Mouse (Mus musculus): ENCODE results near the gene Scd4. TPM values are rescaled to one million over a fixed set of nuclear protein-coding genes. Genes with fewer than 3 reads are reported as not detected.

Scd4 gene
- polyA plus RNA-seq, 1 experiment from 2014 or later: 0.13 TPM

- H3K4me3 ChIP-seq: peak overlapping the region; percentile 93
- peak overlapping the region; percentile 98 for H3K27ac ChIP-seq
- under 1% methylated on average over 30 of the region's 31 CpGs for WGBS
- no peaks in the 10 kb centered on the region for H3K9me3 ChIP-seq
- H3K9ac ChIP-seq: peak overlapping the region; percentile 95
- ATAC-seq (ENCODE audit: low FRiP score, low read depth): peak; percentile 97
- peaks cover 35% of the 10 kb centered on the region for H3K36me3 ChIP-seq
- no peaks in the 10 kb centered on the region for H3K27me3 ChIP-seq
- peak overlapping the region; percentile 100 for H3K4me2 ChIP-seq (replicated peaks)
- H3K4me1 ChIP-seq: peaks cover 72% of the 10 kb centered on the region
Measured at GRCm38 (mm10) chr19:44293769-44294551, 38.9 kb upstream of the Scd4 start.

GRCm38 (mm10) chr19:44294588-44295041 is 38.3 kb upstream of the Scd4 start:
- Histone ChIP-seq H3K9me3 (no peaks in the 10 kb centered on the region), H3K27ac (peak overlapping the region; percentile 98), H3K9ac (peak overlapping the region; percentile 95), H3K27me3 (no peaks in the 10 kb centered on the region), H3K36me3 (peaks cover 41% of the 10 kb centered on the region), H3K4me2 (replicated peaks) (peak overlapping the region; percentile 100), H3K4me3 (peak overlapping the region; percentile 93), H3K4me1 (peaks cover 73% of the 10 kb centered on the region)
- WGBS: under 1% methylated on average over 14 of the region's 14 CpGs
- peak; percentile 42; the same call in 1 of the 2 replicates for ATAC-seq (ENCODE audit: low FRiP score, low read depth)

- H3K36me3 ChIP-seq: peaks cover 47% of the 10 kb centered on the region
- no peak for ATAC-seq (ENCODE audit: low FRiP score, low read depth)
- H3K4me3 ChIP-seq: peak overlapping the region; percentile 93
- H3K4me1 ChIP-seq: peaks cover 74% of the 10 kb centered on the region
- no peaks in the 10 kb centered on the region for H3K9me3 ChIP-seq
- peak overlapping the region; percentile 100 for H3K4me2 ChIP-seq (replicated peaks)
- peak overlapping the region; percentile 95 for H3K9ac ChIP-seq
- no peaks in the 10 kb centered on the region for H3K27me3 ChIP-seq
- 2% methylated on average over 3 of the region's 3 CpGs for WGBS
- peak overlapping the region; percentile 98; the same call in 1 of the 2 replicates for H3K27ac ChIP-seq
Measured at GRCm38 (mm10) chr19:44295251-44295650, 37.6 kb upstream of the Scd4 start.

- Histone ChIP-seq H3K4me3 (peak overlapping the region; percentile 93), H3K9ac (peak overlapping the region; percentile 95), H3K4me1 (peaks cover 76% of the 10 kb centered on the region), H3K4me2 (replicated peaks) (peak overlapping the region; percentile 100), H3K27ac (no peak overlapping the region), H3K27me3 (no peaks in the 10 kb centered on the region), H3K9me3 (no peaks in the 10 kb centered on the region), H3K36me3 (peaks cover 52% of the 10 kb centered on the region)
- no peak for ATAC-seq (ENCODE audit: low FRiP score, low read depth)
- WGBS: 6% methylated on average over 4 of the region's 4 CpGs
Measured at GRCm38 (mm10) chr19:44295741-44296140, 37.2 kb upstream of the Scd4 start.

- Histone ChIP-seq H3K4me3 (peak overlapping the region; percentile 93), H3K27me3 (no peaks in the 10 kb centered on the region), H3K9me3 (no peaks in the 10 kb centered on the region), H3K4me2 (replicated peaks) (peak overlapping the region; percentile 100), H3K36me3 (peaks cover 57% of the 10 kb centered on the region), H3K9ac (peak overlapping the region; percentile 95), H3K27ac (no peak overlapping the region), H3K4me1 (peaks cover 80% of the 10 kb centered on the region)
- ATAC-seq (ENCODE audit: low FRiP score, low read depth): no peak
- WGBS: 21% methylated on average over 7 of the region's 7 CpGs
Measured at GRCm38 (mm10) chr19:44296186-44296585, 36.7 kb upstream of the Scd4 start.

GRCm38 (mm10) chr19:44297068-44297760 is 35.7 kb upstream of the Scd4 start:
- H3K27me3 ChIP-seq: no peaks in the 10 kb centered on the region
- peaks cover 66% of the 10 kb centered on the region for H3K36me3 ChIP-seq
- peak overlapping the region; percentile 100 for H3K4me2 ChIP-seq (replicated peaks)
- peak overlapping the region; percentile 95 for H3K9ac ChIP-seq
- H3K4me1 ChIP-seq: peaks cover 78% of the 10 kb centered on the region
- no peak for ATAC-seq (ENCODE audit: low FRiP score, low read depth)
- 43% methylated on average over 8 of the region's 8 CpGs for WGBS
- no peak overlapping the region for H3K27ac ChIP-seq
- no peaks in the 10 kb centered on the region for H3K9me3 ChIP-seq
- peak overlapping the region; percentile 93 for H3K4me3 ChIP-seq

GRCm38 (mm10) chr19:44297862-44298261 is 35.0 kb upstream of the Scd4 start:
- peaks cover 77% of the 10 kb centered on the region for H3K4me1 ChIP-seq
- H3K4me3 ChIP-seq: peak overlapping the region; percentile 93
- peak overlapping the region; percentile 95 for H3K9ac ChIP-seq
- ATAC-seq (ENCODE audit: low FRiP score, low read depth): no peak
- 75% methylated on average over 9 of the region's 9 CpGs for WGBS
- H3K27me3 ChIP-seq: no peaks in the 10 kb centered on the region
- H3K9me3 ChIP-seq: no peaks in the 10 kb centered on the region
- H3K27ac ChIP-seq: no peak overlapping the region
- H3K4me2 ChIP-seq (replicated peaks): peak overlapping the region; percentile 100
- peaks cover 73% of the 10 kb centered on the region for H3K36me3 ChIP-seq

- peak overlapping the region; percentile 95; the same call in 1 of the 2 replicates for H3K9ac ChIP-seq
- peaks cover 82% of the 10 kb centered on the region for H3K4me1 ChIP-seq
- H3K4me3 ChIP-seq: peak overlapping the region; percentile 93
- peaks cover 85% of the 10 kb centered on the region for H3K36me3 ChIP-seq
- H3K4me2 ChIP-seq (replicated peaks): peak overlapping the region; percentile 100
- 81% methylated on average over 9 of the region's 9 CpGs for WGBS
- no peaks in the 10 kb centered on the region for H3K9me3 ChIP-seq
- ATAC-seq (ENCODE audit: low FRiP score, low read depth): no peak
- no peak overlapping the region for H3K27ac ChIP-seq
- H3K27me3 ChIP-seq: no peaks in the 10 kb centered on the region
Measured at GRCm38 (mm10) chr19:44299078-44299477, 33.8 kb upstream of the Scd4 start.

GRCm38 (mm10) chr19:44299902-44300301 is 33.0 kb upstream of the Scd4 start:
- no peak for ATAC-seq (ENCODE audit: low FRiP score, low read depth)
- no peaks in the 10 kb centered on the region for H3K9me3 ChIP-seq
- H3K4me3 ChIP-seq: peak overlapping the region; percentile 5; the same call in 1 of the 2 replicates
- H3K4me2 ChIP-seq (replicated peaks): peak overlapping the region; percentile 100
- peak overlapping the region; percentile 59 for H3K9ac ChIP-seq
- peaks cover 88% of the 10 kb centered on the region for H3K4me1 ChIP-seq
- WGBS: 69% methylated on average over 6 of the region's 6 CpGs
- H3K27me3 ChIP-seq: no peaks in the 10 kb centered on the region
- H3K36me3 ChIP-seq: peaks cover 92% of the 10 kb centered on the region
- H3K27ac ChIP-seq: no peak overlapping the region

GRCm38 (mm10) chr19:44300520-44300919 is 32.4 kb upstream of the Scd4 start:
- Histone ChIP-seq H3K4me1 (peaks cover 88% of the 10 kb centered on the region), H3K27me3 (no peaks in the 10 kb centered on the region), H3K4me2 (replicated peaks) (peak overlapping the region; percentile 100), H3K27ac (no peak overlapping the region; the same call in 1 of the 2 replicates), H3K4me3 (peak overlapping the region; percentile 5; the same call in 1 of the 2 replicates), H3K9ac (peak overlapping the region; percentile 59), H3K36me3 (peaks cover 96% of the 10 kb centered on the region), H3K9me3 (no peaks in the 10 kb centered on the region)
- ATAC-seq (ENCODE audit: low FRiP score, low read depth): no peak
- 78% methylated on average over 7 of the region's 7 CpGs for WGBS

- H3K9me3 ChIP-seq: no peaks in the 10 kb centered on the region
- 62% methylated on average over 16 of the region's 16 CpGs for WGBS
- peaks cover 99% of the 10 kb centered on the region for H3K36me3 ChIP-seq
- no peak overlapping the region for H3K9ac ChIP-seq
- peak overlapping the region; percentile 100 for H3K4me2 ChIP-seq (replicated peaks)
- no peak overlapping the region for H3K27ac ChIP-seq
- H3K4me1 ChIP-seq: peaks cover 86% of the 10 kb centered on the region
- H3K4me3 ChIP-seq: peak overlapping the region; percentile 7; the same call in 1 of the 2 replicates
- no peaks in the 10 kb centered on the region for H3K27me3 ChIP-seq
- no peak for ATAC-seq (ENCODE audit: low FRiP score, low read depth)
Measured at GRCm38 (mm10) chr19:44301176-44301575, 31.7 kb upstream of the Scd4 start.

Data from limb, embryonic 13.5 days (tissue).